Mouse (Mus musculus) kidney, embryonic 15.5 days (tissue): ENCODE results near the gene Gypa. TPM values are rescaled to one million over a fixed set of nuclear protein-coding genes. Genes with fewer than 3 reads are reported as not detected.

Experiments used
- ATAC-seq: fragments of 200-750 bp; cut with Nextera tagmentation; replicated peaks from 2 replicates; pipeline ENCODE4 v1.8.0; 2017; ENCODE audit warnings: moderate TSS enrichment; ENCODE audit not compliant: low FRiP score
- H3K27ac ChIP-seq: fragments of 300-500 bp; sonication (generic); 2 replicates; pipeline ENCODE4 v1.5.1; 2015; ENCODE audit warnings: mild to moderate bottlenecking, inconsistent platforms
- H3K27me3 ChIP-seq: fragments of 300-500 bp; sonication (generic); 2 replicates; pipeline ENCODE4 v1.6.1; 2015; ENCODE audit warnings: inconsistent platforms
- H3K36me3 ChIP-seq: fragments of 300-500 bp; sonication (generic); 2 replicates; pipeline ENCODE4 v1.6.1; 2015; ENCODE audit warnings: inconsistent platforms
- H3K4me1 ChIP-seq: fragments of 300-500 bp; sonication (generic); 2 replicates; pipeline ENCODE4 v1.6.1; 2015; ENCODE audit warnings: inconsistent platforms
- H3K4me2 ChIP-seq: fragments of 300-500 bp; sonication (generic); 2 replicates; pipeline ENCODE4 v1.6.1; 2015; ENCODE audit warnings: moderate library complexity, mild to moderate bottlenecking, inconsistent platforms
- H3K4me3 ChIP-seq: fragments of 300-500 bp; sonication (generic); replicated peaks from 2 replicates; pipeline ENCODE4 v1.5.1; 2015; ENCODE audit warnings: mild to moderate bottlenecking, inconsistent platforms
- H3K9ac ChIP-seq: fragments of 300-500 bp; sonication (generic); 2 replicates; pipeline ENCODE4 v1.6.1; 2015; ENCODE audit warnings: mild to moderate bottlenecking, inconsistent platforms
- H3K9me3 ChIP-seq: fragments of 300-500 bp; sonication (generic); replicated peaks from 2 replicates; pipeline ENCODE4 v1.6.1; 2016; ENCODE audit warnings: inconsistent platforms
- WGBS: fragments of 180-500 bp; shearing (Covaris S2); methylation state at CpG from one replicate; pipeline ENCODE4 v1.1.7; 2015; ENCODE audit warnings: mixed read lengths; 5-methylcytosine and 5-hydroxymethylcytosine counted together
- polyA plus RNA-seq: library from polyadenylated mRNA; unstranded; fragments of >200 nt; fragmentation: Nextera tagmentation; extraction: Ambion mirVana; gene quantifications from 2 replicates; pipeline ENCODE4 v1.2.1, GENCODE M21; 2015

Gene Gypa
- polyA plus RNA-seq: 8.9 and 13.0 TPM in 2 replicates

GRCm38 (mm10) chr8:80493523-80494345 lies at the start of gene Gypa:
Gene Gypa (plus strand): TSS chr8:80493781.
- H3K9ac ChIP-seq: peak within 1 kb of the TSS; percentile 43
- peak; percentile 82 for ATAC-seq
- no peak within 1 kb of the TSS for H3K27ac ChIP-seq
- H3K4me2 ChIP-seq: peak within 1 kb of the TSS; percentile 79
- no peaks in the 10 kb centered on the region for H3K9me3 ChIP-seq
- H3K4me1 ChIP-seq: peaks cover 7% of the 10 kb centered on the region; the same call in 1 of the 2 replicates
- no peaks in the 10 kb centered on the region for H3K27me3 ChIP-seq
- H3K36me3 ChIP-seq: no peaks in the 10 kb centered on the region
- H3K4me3 ChIP-seq: peak within 1 kb of the TSS; percentile 55
- WGBS: 26% methylated on average over 14 of the region's 14 CpGs

GRCm38 (mm10) chr8:80444534-80445072 lies 49.0 kb upstream of the Gypa start:
- Histone ChIP-seq H3K4me2 (no peak overlapping the region), H3K27ac (no peak overlapping the region), H3K4me1 (no peaks in the 10 kb centered on the region), H3K36me3 (no peaks in the 10 kb centered on the region), H3K4me3 (no peak overlapping the region), H3K27me3 (no peaks in the 10 kb centered on the region), H3K9me3 (no peaks in the 10 kb centered on the region), H3K9ac (no peak overlapping the region)
- 69% methylated on average over 4 of the region's 4 CpGs for WGBS
- no peak for ATAC-seq

- H3K27ac ChIP-seq: no peak overlapping the region
- WGBS: 20% methylated on average over 4 of the region's 4 CpGs
- no peaks in the 10 kb centered on the region for H3K9me3 ChIP-seq
- H3K4me1 ChIP-seq: no peaks in the 10 kb centered on the region
- peaks cover 5% of the 10 kb centered on the region; the same call in 1 of the 2 replicates for H3K27me3 ChIP-seq
- no peak overlapping the region for H3K9ac ChIP-seq
- no peak for ATAC-seq
- no peaks in the 10 kb centered on the region for H3K36me3 ChIP-seq
- no peak overlapping the region for H3K4me3 ChIP-seq
- H3K4me2 ChIP-seq: no peak overlapping the region
Observed at GRCm38 (mm10) chr8:80447217-80447616, 46.4 kb upstream of the Gypa start.

- H3K9ac ChIP-seq: no peak overlapping the region
- H3K27ac ChIP-seq: no peak overlapping the region
- H3K4me2 ChIP-seq: no peak overlapping the region
- ATAC-seq: no peak
- H3K9me3 ChIP-seq: no peaks in the 10 kb centered on the region
- peaks cover 6% of the 10 kb centered on the region; the same call in 1 of the 2 replicates for H3K27me3 ChIP-seq
- WGBS: 55% methylated on average over 19 of the region's 19 CpGs
- no peaks in the 10 kb centered on the region for H3K36me3 ChIP-seq
- no peak overlapping the region for H3K4me3 ChIP-seq
- no peaks in the 10 kb centered on the region for H3K4me1 ChIP-seq
Observed at GRCm38 (mm10) chr8:80451938-80452690, 41.5 kb upstream of the Gypa start.

GRCm38 (mm10) chr8:80463450-80463917 lies 30.1 kb upstream of the Gypa start:
- Histone ChIP-seq H3K4me2 (no peak overlapping the region), H3K27me3 (no peaks in the 10 kb centered on the region), H3K9me3 (no peaks in the 10 kb centered on the region), H3K4me3 (no peak overlapping the region), H3K36me3 (no peaks in the 10 kb centered on the region), H3K4me1 (no peaks in the 10 kb centered on the region), H3K9ac (no peak overlapping the region), H3K27ac (no peak overlapping the region)
- WGBS: 67% methylated on average over 4 of the region's 4 CpGs
- ATAC-seq: no peak

- Histone ChIP-seq H3K9me3 (no peaks in the 10 kb centered on the region), H3K4me2 (no peak overlapping the region), H3K4me1 (no peaks in the 10 kb centered on the region), H3K27ac (no peak overlapping the region), H3K4me3 (no peak overlapping the region), H3K9ac (no peak overlapping the region), H3K27me3 (no peaks in the 10 kb centered on the region), H3K36me3 (no peaks in the 10 kb centered on the region)
- ATAC-seq: peak; percentile 66; the same call in 1 of the 2 replicates
- 26% methylated on average over 7 of the region's 7 CpGs for WGBS
Observed at GRCm38 (mm10) chr8:80474971-80475370, 18.6 kb upstream of the Gypa start.

- Histone ChIP-seq H3K9me3 (no peaks in the 10 kb centered on the region), H3K9ac (no peak overlapping the region), H3K27me3 (peaks cover 5% of the 10 kb centered on the region; the same call in 1 of the 2 replicates), H3K27ac (no peak overlapping the region), H3K4me3 (no peak overlapping the region), H3K36me3 (no peaks in the 10 kb centered on the region), H3K4me2 (no peak overlapping the region), H3K4me1 (no peaks in the 10 kb centered on the region)
- WGBS: 85% methylated on average over 5 of the region's 5 CpGs
- ATAC-seq: no peak
Observed at GRCm38 (mm10) chr8:80478156-80478555, 15.4 kb upstream of the Gypa start.

- no peak overlapping the region for H3K9ac ChIP-seq
- H3K27me3 ChIP-seq: peaks cover 5% of the 10 kb centered on the region; the same call in 1 of the 2 replicates
- H3K4me2 ChIP-seq: no peak overlapping the region
- H3K27ac ChIP-seq: no peak overlapping the region
- no peaks in the 10 kb centered on the region for H3K36me3 ChIP-seq
- no peak overlapping the region for H3K4me3 ChIP-seq
- no peaks in the 10 kb centered on the region for H3K9me3 ChIP-seq
- H3K4me1 ChIP-seq: no peaks in the 10 kb centered on the region
- 62% methylated on average over 1 of the region's 1 CpGs for WGBS
- no peak for ATAC-seq
Observed at GRCm38 (mm10) chr8:80479129-80479528, 14.5 kb upstream of the Gypa start.

GRCm38 (mm10) chr8:80482173-80482572 lies 11.4 kb upstream of the Gypa start:
- no peak overlapping the region for H3K4me2 ChIP-seq

GRCm38 (mm10) chr8:80482822-80483774 lies 10.5 kb upstream of the Gypa start:
- H3K9ac ChIP-seq: no peak overlapping the region
- H3K9me3 ChIP-seq: no peaks in the 10 kb centered on the region
- H3K4me3 ChIP-seq: 0 out of 2 replicates have a peak overlapping the region, but pooled peaks have one; percentile 3
- peaks cover 5% of the 10 kb centered on the region; the same call in 1 of the 2 replicates for H3K27me3 ChIP-seq
- peak overlapping the region; percentile 40 for H3K4me2 ChIP-seq
- H3K4me1 ChIP-seq: no peaks in the 10 kb centered on the region
- ATAC-seq: no peak
- no peak overlapping the region for H3K27ac ChIP-seq
- WGBS: 29% methylated on average over 16 of the region's 16 CpGs
- no peaks in the 10 kb centered on the region for H3K36me3 ChIP-seq

More at GRCm38 (mm10) chr8:80482173-80482572, 11.4 kb upstream of the Gypa start:
- H3K4me3 ChIP-seq: no peak overlapping the region
- H3K9me3 ChIP-seq: no peaks in the 10 kb centered on the region
- H3K9ac ChIP-seq: no peak overlapping the region
- no peaks in the 10 kb centered on the region for H3K36me3 ChIP-seq
- 73% methylated on average over 6 of the region's 6 CpGs for WGBS
- ATAC-seq: no peak
- H3K27ac ChIP-seq: no peak overlapping the region
- H3K4me1 ChIP-seq: no peaks in the 10 kb centered on the region
- H3K27me3 ChIP-seq: peaks cover 5% of the 10 kb centered on the region; the same call in 1 of the 2 replicates

- H3K36me3 ChIP-seq: no peaks in the 10 kb centered on the region
- H3K4me1 ChIP-seq: peaks cover 7% of the 10 kb centered on the region; the same call in 1 of the 2 replicates
- no peak overlapping the region for H3K9ac ChIP-seq
- no peak overlapping the region for H3K4me3 ChIP-seq
- H3K27ac ChIP-seq: no peak overlapping the region
- H3K4me2 ChIP-seq: no peak overlapping the region
- 49% methylated on average over 1 of the region's 1 CpGs for WGBS
- no peak for ATAC-seq
- H3K9me3 ChIP-seq: no peaks in the 10 kb centered on the region
- H3K27me3 ChIP-seq: no peaks in the 10 kb centered on the region
Observed at GRCm38 (mm10) chr8:80491562-80491961, 2.0 kb upstream of the Gypa start.
